Mouse (Mus musculus) brain, embryonic 18.5 days (tissue): ENCODE results near the gene Dglucy.

ENCODE experiments used
- DNase-seq: peaks from one replicate; pipeline ENCODE4 v3.0.0-alpha.2; 2012; ENCODE audit warnings: low read depth, low spot score

Dglucy gene

DNA sequence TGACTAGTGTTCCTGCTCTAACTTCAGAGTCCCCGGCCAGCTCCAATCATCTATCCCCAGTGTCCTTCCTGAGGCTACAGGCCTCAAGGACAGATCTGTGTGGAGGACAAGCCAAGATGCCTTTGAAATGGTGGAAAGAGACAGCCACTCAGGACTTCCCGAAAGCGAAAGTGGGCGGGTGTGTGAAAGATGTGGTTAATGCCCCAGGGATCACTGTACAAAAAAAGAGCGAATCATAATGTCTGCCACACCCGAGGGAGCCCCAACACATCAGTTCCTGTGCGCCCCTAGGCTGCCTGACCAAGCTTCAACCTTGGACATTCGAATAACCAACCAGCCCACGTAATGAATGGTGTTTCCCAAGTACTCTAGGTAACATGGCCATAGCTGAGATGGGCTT, 149.4 kb downstream of the Dglucy start:
- no peak for DNase-seq

DNA sequence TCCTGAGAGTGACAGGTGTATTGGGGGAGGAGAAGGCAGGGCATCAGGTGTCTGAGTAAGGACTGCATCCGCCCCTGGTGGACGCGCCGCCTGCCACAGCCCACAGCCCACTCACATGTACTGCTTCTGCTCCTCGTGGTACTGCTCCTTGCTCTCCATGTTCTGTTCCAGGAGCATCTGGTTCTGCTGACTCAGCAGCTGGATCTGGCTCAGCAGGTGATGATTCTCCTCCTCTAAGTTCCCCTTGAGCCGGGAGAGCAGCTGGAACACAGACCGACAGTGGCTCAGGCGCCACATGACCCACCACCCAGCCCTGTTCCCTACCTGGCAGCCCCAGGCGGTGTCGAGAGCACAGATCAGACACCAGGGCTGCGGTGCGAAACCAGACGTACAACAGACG, 152.8 kb downstream of the Dglucy start:
- DNase-seq, result no peak

DNA sequence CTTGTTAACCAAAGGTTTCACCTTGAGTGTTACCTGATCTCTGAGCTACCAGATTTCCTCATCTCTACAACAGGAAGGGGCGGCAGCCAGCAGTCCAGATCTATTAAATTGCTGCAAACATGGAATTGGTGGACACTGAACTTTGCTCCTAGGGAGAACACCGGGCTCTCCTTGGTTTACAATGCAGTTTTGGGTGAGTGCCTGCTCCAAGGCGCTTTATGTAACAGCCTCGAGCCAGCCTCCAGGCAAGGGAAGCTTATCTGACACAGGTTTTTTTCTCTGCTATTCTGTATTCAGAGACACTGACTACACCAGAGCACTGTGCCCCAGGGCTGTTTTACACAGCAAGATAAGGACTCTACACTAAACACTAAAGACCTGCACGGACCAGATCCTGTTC, 155.9 kb downstream of the Dglucy start:
- DNase-seq, result no peak

DNA sequence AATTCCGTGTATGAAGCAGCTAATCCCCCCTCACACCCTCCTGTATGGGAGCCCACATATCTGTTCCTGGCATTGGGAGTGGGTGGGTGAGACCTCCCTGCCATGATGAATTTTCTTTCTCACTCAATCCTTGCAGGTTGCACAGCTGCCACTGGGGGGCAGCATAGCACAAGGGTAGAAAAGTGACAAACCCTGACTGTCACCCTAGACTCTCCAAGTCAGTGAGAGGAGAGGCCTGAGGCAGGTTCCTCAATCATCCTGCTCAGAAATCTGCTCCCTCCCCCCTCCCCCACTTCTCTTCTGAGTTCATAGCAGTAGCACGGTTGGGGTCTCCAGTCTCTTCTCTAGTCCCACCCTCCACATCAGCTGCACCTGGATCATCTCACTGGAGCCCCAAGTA, 157.3 kb downstream of the Dglucy start:
- DNase-seq, result no peak

DNA sequence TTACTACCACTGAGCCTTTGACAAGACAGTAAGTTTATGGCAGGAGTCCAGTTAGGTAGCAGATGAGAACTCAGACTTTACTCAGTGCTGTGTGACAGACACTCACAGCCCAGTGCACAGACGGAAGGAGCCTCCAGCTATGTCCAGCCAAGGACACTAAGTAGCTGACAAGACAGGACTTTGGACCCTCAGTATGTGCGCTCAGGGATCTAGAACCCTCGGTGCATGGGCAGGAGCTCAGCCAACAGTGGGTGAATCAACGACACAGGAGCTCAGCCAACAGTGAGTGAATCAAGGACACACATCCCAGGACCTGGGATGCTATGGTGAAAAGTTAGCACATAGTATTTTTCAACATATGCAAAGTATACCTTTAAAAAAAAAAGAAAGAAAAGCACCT, 157.9 kb downstream of the Dglucy start:
- DNase-seq, result no peak

DNA sequence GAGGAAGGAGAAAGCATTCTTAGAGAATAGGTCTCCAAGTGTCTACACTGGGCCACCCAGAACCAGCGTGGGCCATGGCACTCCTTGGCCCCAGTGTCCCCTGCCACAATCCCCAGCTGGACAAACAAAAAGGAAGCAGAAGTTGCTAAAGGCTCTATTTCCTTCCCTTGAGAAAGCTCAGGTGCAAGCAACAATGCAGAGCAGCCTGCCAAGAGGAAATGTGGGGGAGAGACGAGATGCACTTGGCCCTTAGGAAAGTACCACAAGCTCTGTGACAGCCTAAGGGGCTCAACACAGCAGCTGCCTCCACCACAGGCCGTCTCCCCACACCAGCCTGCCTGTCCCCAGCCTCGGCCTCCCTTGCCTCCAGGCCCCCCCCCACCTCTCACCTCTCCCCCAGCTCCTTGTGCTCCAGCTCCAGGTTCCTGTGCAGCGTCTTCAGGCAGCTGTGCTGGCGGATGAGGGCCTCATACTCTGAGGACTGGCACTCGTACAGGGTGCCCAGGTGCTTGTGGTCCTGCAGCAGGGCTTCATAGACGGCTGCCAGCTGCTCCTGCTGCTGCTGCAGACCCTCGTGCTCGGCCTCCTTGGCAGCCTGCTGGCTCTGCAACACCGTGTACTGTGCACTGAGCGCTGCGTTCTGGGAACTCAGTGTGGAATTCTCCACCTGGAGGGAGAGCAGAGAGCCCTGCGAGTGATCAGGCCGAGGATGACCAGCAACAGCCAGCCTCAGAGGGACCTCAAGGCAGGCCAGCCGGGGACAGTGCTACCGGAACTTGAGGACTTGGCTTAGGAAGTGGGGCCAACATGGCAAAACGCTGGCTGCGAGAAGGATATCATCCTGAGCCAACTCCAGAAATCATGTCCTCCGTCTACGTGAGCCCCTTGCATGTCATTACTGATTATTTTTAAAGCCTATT, 158.8 kb downstream of the Dglucy start:
- DNase-seq, result no peak

DNA sequence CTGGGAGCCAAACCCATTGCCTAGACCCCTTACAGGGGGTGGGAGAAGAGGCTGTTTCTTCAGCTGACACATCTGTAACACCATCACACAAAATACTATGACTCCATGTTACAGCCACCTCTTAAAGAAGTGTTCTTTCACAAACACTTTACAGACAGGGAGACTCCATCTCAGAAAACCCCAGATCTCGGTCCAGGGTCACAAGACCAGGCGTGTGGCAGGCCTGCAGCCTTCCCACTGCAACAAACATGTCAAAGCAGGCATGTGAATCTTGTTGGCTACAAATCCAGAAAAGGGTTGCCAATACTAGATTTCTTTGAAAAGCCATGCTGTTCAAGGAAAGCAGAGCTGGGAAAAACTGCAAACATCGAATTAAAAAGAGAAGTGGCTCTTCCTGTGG, 162.5 kb downstream of the Dglucy start:
- DNase-seq, result no peak

DNA sequence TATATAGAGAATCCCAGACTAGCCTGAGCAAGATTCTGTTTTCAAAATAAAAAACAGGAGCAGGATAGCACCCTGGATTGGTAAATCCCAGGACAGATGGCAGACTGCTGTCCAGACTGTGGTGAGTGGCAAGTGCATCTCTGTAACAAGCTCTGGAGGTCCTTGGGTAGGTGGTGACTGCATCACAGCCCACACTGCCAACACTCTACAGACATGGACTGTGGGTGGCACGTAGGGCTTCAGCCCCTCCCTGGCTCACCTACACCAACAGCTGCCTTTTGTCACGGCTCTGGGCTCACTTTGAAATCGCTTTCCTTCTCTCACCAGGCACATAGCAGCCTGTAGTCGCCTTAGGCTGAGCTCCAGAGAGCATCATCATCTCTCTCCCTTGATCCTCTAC, 164.3 kb downstream of the Dglucy start:
- no peak for DNase-seq

DNA sequence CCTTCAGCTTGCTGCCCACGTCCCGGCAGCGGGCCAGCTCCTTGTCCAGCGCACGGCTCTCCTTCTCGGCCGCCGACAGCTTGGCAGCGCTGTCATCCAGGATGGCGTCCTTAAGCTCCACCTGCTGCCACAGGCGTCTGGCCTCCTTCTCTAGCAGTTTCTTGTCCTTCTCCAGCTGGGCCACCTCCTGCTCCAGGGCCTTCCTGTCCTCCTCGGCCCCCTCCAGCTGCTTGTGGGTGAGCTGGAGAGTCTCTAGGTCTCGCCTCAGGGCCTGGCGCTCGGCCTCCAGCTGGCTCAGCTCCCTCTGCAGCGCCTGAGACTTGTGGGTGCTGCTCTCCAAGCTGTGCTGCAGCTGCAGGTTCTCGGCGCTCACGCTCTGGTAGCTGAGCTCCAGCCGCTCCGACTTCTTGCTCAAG, 166.1 kb downstream of the Dglucy start:
- DNase-seq, result no peak

DNA sequence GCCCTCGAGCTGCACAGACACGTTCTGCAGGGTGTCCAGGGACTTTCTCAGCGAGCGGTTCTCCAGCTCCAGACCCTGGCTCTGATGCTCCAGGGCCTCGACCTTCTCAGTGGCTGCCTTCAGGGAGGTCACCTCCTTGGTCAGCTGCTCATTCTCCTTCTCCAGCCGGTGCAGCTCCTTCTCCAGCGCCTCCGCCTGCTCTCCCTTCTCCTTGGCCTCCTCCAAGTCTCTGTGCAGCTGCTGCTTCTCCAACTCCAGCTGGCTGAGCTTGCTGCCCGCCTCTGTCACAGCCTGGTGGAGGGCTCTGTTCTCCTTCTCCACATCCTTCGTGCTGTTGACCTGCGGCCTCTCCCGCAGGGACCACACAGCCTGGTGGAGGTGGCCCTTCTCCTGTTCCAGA, 166.6 kb downstream of the Dglucy start:
- no peak for DNase-seq

DNA sequence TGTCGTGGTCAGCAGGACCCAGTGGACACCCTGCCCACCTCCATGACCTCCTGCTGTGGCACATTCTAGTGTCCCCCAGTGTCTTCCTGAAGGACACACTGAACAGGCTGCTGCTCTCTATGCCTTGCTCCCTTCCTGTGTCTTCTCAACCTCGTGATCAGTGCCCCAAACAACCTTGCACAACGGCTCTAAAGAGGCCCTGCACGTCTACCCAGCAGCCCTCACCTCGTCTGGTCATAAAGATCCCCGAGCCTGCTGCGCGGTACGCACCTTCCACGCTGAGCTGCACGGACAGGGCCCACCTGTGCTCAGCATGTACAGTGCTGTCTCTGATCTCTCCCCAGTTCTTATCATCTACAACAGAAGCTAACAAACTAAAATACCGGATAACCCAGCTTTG, 167.1 kb downstream of the Dglucy start:
- no peak for DNase-seq
